Mouse (Mus musculus): ENCODE results near the gene Plppr1.

DNA sequence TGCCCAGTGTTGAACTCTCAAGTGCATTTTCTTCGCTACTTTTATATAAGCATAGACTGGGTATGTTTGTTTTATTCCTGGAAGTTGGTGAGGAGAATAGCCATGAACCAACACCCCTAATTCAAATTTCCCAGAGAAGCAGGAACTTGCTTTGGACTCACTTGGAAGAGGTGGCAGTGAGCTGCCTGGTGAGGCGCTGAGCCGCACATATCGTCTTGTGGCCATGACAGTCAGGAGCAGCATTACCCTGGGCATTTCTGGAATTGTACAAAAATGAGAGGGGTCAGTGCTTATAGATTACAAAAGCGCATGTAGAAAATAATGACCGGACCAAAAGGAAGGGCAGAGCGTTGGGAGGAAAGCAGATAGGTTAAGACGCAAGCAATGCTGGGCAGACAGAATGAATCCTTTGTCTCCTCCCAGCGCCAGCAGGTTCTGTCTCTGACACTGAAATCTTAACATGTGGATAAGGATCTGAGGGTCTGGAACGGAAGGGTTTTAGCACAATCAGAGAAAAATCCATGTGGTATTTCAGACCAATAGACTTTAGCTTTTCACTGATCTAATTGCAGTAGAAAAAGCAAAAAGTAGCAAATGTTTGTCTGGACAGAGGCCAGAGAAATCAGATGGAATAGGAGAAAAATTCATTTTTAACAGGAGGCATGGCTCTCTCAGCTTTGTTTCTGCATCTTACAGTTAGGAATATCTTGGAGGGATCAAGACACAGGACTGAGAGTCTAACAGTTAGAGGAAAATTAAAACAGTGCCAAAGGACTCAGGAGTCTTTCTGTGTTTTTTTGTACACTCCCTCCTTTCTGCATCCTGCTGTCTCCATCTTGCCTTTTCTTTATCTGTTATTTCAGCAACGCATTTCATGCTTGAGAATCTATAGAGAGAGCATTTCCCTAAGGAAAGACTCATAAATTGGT, 153.8 kb downstream of the Plppr1 start:
- TF ChIP-seq CTCF (conservative IDR thresholded peaks at IDR 0.05; ENCODE audit: insufficient read depth, insufficient read length, low read depth, low read length), result no peak
- TF ChIP-seq POLR2A (IDR thresholded peaks at IDR 0.05; ENCODE audit: low read depth, low read length), result no peak
